Mouse (Mus musculus): ENCODE results near the gene Akt1s1. TPM values are rescaled to one million over a fixed set of nuclear protein-coding genes. Genes with fewer than 3 reads are reported as not detected.

Akt1s1 gene
- polyA plus RNA-seq (2014; fragmentation: Nextera tagmentation; extraction: Ambion mirVana), result 38.6 and 53.9 TPM in 2 replicates

DNA sequence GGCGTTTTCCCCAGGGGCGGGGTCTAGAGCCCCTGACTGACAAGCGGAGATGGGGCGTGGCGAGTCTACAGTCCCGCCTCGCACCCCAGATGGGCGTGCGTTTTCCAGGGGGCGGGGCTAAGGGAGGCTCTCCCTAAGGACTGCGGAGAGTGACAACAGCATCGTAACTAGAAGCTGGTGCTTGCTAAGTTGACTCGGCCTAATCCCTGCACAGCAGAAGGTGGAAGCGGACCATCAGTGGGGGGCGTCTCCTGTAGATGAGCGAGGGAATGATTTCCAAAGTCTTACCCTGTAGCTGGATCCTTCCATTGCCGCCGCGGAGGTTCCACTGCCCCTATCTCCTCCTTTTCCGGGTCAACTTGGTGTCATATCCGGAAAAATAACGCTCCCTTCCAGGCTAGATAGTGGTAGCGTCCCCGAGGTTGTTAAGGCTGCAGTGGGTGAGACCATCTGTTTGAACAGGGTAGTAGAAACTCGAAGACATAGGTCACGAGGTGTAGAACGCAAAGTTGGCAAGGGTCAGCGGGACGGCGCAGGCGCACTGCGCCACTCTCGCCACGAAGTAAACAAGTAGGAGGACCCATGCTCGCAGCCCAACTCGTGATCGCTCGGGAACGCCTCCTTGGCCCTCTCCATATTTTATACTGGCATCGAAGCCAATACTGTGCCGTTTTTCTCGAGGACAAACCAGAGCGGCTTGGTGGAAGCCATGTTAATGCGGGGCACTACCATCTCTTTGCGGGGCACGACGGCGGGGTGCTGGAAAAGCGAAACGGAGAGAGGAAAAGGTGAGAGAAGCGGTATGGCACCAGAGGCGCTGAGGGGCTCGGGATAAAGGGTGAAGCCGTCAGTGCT is at the start of gene Akt1s1, which contains the start of gene Tbc1d17:
Gene Akt1s1, plus strand, starts transcription at position 431 of the 855 bp plus-strand sequence.
Gene Tbc1d17, minus strand, starts transcription at position 519 of the 855 bp plus-strand sequence.
- peak within 1 kb of the TSS; percentile 96 for H3K4me2 ChIP-seq
- under 1% methylated on average over 54 of the region's 54 CpGs for WGBS (ENCODE audit: insufficient replicate concordance)

GRCm38 (mm10) chr7:44808927-44809326 is 39.9 kb upstream of the Akt1s1 start:
- Histone ChIP-seq H3K36me3 (ENCODE audit: control insufficient read depth, insufficient read depth, low read length) (peaks cover 4% of the 10 kb centered on the region; the same call in 1 of the 2 replicates), H3K9ac (ENCODE audit: low read depth, low read length) (no peak overlapping the region), H3K4me3 (ENCODE audit: low read depth, low read length) (no peak overlapping the region), H3K27ac (ENCODE audit: low read depth, low read length) (no peak overlapping the region), H3K4me1 (ENCODE audit: control insufficient read depth, insufficient read depth, low read length) (no peaks in the 10 kb centered on the region), H3K27me3 (ENCODE audit: control insufficient read depth, insufficient read depth, low read length) (no peaks in the 10 kb centered on the region), H3K4me2 (no peak overlapping the region), H3K9me3 (replicated peaks; ENCODE audit: control insufficient read depth, low read length) (no peaks in the 10 kb centered on the region)
- 74% methylated on average over 2 of the region's 2 CpGs for WGBS (ENCODE audit: insufficient replicate concordance)
- ATAC-seq (replicated peaks; ENCODE audit: insufficient number of reproducible peaks, low FRiP score, low TSS enrichment), result no peak

More for the DNA sequence above, at the start of gene Akt1s1, which contains the start of gene Tbc1d17:
- peak within 1 kb of the TSS; percentile 97 for H3K27ac ChIP-seq (ENCODE audit: low read depth, low read length)
- H3K27me3 ChIP-seq (ENCODE audit: control insufficient read depth, insufficient read depth, low read length), result no peaks in the 10 kb centered on the region
- H3K9me3 ChIP-seq (replicated peaks; ENCODE audit: control insufficient read depth, low read length), result no peaks in the 10 kb centered on the region
- peak; percentile 81 for ATAC-seq (replicated peaks; ENCODE audit: insufficient number of reproducible peaks, low FRiP score, low TSS enrichment)
- peaks cover 19% of the 10 kb centered on the region for H3K36me3 ChIP-seq (ENCODE audit: control insufficient read depth, insufficient read depth, low read length)
- H3K9ac ChIP-seq (ENCODE audit: low read depth, low read length), result peak within 1 kb of the TSS; percentile 93
- H3K4me1 ChIP-seq (ENCODE audit: control insufficient read depth, insufficient read depth, low read length), result peaks cover 17% of the 10 kb centered on the region
- peak within 1 kb of the TSS; percentile 87 for H3K4me3 ChIP-seq (ENCODE audit: low read depth, low read length)

DNA sequence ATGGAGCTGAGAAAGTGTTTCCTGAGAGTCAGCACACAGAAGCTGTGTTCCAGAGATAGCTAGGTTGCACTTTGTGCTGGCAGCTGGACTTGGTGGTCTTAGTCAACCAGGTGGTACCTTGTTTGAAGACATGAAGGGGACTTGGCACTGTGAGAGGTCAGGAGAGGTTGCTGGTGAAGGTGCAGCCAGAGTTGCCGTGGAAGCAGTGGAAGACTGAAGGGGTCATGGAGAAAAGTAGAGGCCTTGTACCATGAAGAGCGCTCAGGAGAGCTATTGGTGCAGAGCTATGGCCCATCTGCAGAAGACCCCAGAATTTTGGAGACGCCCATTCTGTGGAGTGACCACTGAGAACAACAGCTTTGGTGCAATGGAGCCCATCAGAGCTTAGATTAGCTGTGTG is 39.3 kb upstream of the Akt1s1 start:
- WGBS (ENCODE audit: insufficient replicate concordance), result 87% methylated on average over 3 of the region's 3 CpGs

DNA sequence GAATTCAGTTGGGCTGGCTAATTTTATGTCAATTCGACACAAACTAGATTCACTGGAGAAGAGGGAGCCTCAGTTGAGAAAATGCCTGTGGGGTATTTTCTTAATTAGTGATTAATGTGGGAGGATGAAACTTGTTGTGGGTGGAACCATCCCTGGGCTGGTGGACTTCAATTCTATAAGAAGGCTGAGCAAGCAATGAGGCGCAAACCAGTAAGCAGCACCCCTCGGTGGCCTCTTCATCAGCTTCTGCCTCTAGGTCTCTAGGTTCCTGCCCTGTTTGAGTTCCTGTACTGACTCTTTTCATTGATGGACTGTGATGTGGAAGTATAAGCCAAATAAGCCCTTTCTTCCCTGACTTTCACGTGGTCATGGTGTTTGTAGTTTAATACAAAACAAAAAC is 38.4 kb upstream of the Akt1s1 start:
- Histone ChIP-seq H3K9ac (ENCODE audit: low read depth, low read length) (no peak overlapping the region), H3K36me3 (ENCODE audit: control insufficient read depth, insufficient read depth, low read length) (peaks cover 6% of the 10 kb centered on the region; the same call in 1 of the 2 replicates), H3K4me2 (no peak overlapping the region), H3K4me1 (ENCODE audit: control insufficient read depth, insufficient read depth, low read length) (peaks cover 4% of the 10 kb centered on the region), H3K4me3 (ENCODE audit: low read depth, low read length) (no peak overlapping the region), H3K9me3 (replicated peaks; ENCODE audit: control insufficient read depth, low read length) (no peaks in the 10 kb centered on the region), H3K27me3 (ENCODE audit: control insufficient read depth, insufficient read depth, low read length) (no peaks in the 10 kb centered on the region), H3K27ac (ENCODE audit: low read depth, low read length) (no peak overlapping the region)
- 68% methylated on average over 4 of the region's 4 CpGs for WGBS (ENCODE audit: insufficient replicate concordance)
- no peak for ATAC-seq (replicated peaks; ENCODE audit: insufficient number of reproducible peaks, low FRiP score, low TSS enrichment)

More for the DNA sequence above, 39.3 kb upstream of the Akt1s1 start:
- ATAC-seq (replicated peaks; ENCODE audit: insufficient number of reproducible peaks, low FRiP score, low TSS enrichment), result no peak
- Histone ChIP-seq H3K4me2 (no peak overlapping the region), H3K4me1 (ENCODE audit: control insufficient read depth, insufficient read depth, low read length) (no peaks in the 10 kb centered on the region), H3K9me3 (replicated peaks; ENCODE audit: control insufficient read depth, low read length) (no peaks in the 10 kb centered on the region), H3K27ac (ENCODE audit: low read depth, low read length) (no peak overlapping the region), H3K36me3 (ENCODE audit: control insufficient read depth, insufficient read depth, low read length) (peaks cover 6% of the 10 kb centered on the region; the same call in 1 of the 2 replicates), H3K4me3 (ENCODE audit: low read depth, low read length) (no peak overlapping the region), H3K27me3 (ENCODE audit: control insufficient read depth, insufficient read depth, low read length) (no peaks in the 10 kb centered on the region), H3K9ac (ENCODE audit: low read depth, low read length) (no peak overlapping the region)

DNA sequence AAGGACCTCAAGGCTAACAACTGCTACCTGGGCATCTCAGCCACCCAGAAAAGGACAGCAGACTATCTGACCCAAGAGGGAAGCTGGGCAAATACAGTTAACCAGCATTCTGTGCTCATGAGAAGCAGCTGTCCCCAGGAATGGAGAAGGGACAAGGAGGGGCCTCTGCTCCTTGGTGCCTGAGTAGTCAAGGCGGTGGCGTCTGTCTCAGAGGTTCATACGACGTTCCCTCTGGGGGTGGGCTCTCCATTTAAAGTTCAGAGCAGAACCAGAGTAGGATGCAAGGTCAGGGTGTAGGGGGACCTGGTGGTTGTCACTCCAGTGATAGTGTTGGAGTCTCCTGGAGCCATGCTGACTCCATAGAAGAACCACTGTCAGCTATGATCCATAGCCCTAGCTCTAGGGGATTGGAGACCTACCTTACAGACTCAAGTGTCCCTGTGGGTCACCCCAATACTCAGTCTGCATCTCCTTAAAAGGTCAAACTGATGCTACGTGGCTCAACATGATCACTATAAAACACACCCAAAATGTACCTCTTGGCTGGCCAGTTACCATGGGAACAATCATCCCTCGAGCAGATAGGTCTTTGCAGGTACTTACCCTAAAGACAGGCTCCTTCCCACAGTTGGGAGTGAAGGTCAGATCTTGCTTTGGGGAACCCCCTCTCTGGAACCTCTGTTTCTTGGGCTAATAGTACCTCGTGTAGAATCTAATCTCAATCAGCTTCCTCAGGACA is 37.8 kb upstream of the Akt1s1 start:
- Histone ChIP-seq H3K4me1 (ENCODE audit: control insufficient read depth, insufficient read depth, low read length) (peaks cover 4% of the 10 kb centered on the region), H3K4me2 (no peak overlapping the region), H3K27ac (ENCODE audit: low read depth, low read length) (no peak overlapping the region), H3K9me3 (replicated peaks; ENCODE audit: control insufficient read depth, low read length) (no peaks in the 10 kb centered on the region), H3K27me3 (ENCODE audit: control insufficient read depth, insufficient read depth, low read length) (no peaks in the 10 kb centered on the region), H3K9ac (ENCODE audit: low read depth, low read length) (no peak overlapping the region), H3K4me3 (ENCODE audit: low read depth, low read length) (no peak overlapping the region), H3K36me3 (ENCODE audit: control insufficient read depth, insufficient read depth, low read length) (peaks cover 6% of the 10 kb centered on the region; the same call in 1 of the 2 replicates)
- WGBS (ENCODE audit: insufficient replicate concordance), result 81% methylated on average over 7 of the region's 7 CpGs
- ATAC-seq (replicated peaks; ENCODE audit: insufficient number of reproducible peaks, low FRiP score, low TSS enrichment), result no peak

GRCm38 (mm10) chr7:44812651-44813325 is 36.0 kb upstream of the Akt1s1 start:
- 87% methylated on average over 20 of the region's 20 CpGs for WGBS (ENCODE audit: insufficient replicate concordance)
- ATAC-seq (replicated peaks; ENCODE audit: insufficient number of reproducible peaks, low FRiP score, low TSS enrichment), result no peak

DNA sequence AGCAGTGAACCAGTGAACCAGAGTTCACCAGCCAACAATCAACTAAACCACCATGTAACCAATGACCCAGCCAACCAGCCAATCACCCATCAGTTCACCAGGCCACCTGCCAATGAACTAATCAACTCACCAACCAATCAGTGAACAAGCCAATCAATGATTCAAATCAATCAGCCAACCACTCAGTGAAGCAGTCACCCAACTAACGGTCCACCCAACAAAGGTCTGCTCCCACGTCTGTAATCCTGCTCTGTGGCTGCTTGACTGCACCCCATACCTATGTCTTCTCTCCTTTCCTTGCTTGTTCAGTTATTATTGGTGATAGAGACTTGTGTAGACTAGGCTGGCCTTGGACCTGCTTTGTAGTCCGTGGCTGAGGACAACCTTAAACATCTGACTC is 34.8 kb upstream of the Akt1s1 start:
- ATAC-seq (replicated peaks; ENCODE audit: insufficient number of reproducible peaks, low FRiP score, low TSS enrichment), result no peak
- Histone ChIP-seq H3K36me3 (ENCODE audit: control insufficient read depth, insufficient read depth, low read length) (peaks cover 6% of the 10 kb centered on the region; the same call in 1 of the 2 replicates), H3K9ac (ENCODE audit: low read depth, low read length) (no peak overlapping the region), H3K9me3 (replicated peaks; ENCODE audit: control insufficient read depth, low read length) (no peaks in the 10 kb centered on the region), H3K4me2 (no peak overlapping the region), H3K4me1 (ENCODE audit: control insufficient read depth, insufficient read depth, low read length) (peaks cover 19% of the 10 kb centered on the region), H3K27me3 (ENCODE audit: control insufficient read depth, insufficient read depth, low read length) (no peaks in the 10 kb centered on the region), H3K27ac (ENCODE audit: low read depth, low read length) (no peak overlapping the region), H3K4me3 (ENCODE audit: low read depth, low read length) (no peak overlapping the region)
- WGBS (ENCODE audit: insufficient replicate concordance), result 89% methylated on average over 3 of the region's 3 CpGs

More at GRCm38 (mm10) chr7:44812651-44813325, 36.0 kb upstream of the Akt1s1 start:
- Histone ChIP-seq H3K27ac (ENCODE audit: low read depth, low read length) (no peak overlapping the region), H3K27me3 (ENCODE audit: control insufficient read depth, insufficient read depth, low read length) (no peaks in the 10 kb centered on the region), H3K36me3 (ENCODE audit: control insufficient read depth, insufficient read depth, low read length) (peaks cover 6% of the 10 kb centered on the region; the same call in 1 of the 2 replicates), H3K4me3 (ENCODE audit: low read depth, low read length) (no peak overlapping the region), H3K9me3 (replicated peaks; ENCODE audit: control insufficient read depth, low read length) (no peaks in the 10 kb centered on the region), H3K4me2 (no peak overlapping the region), H3K4me1 (ENCODE audit: control insufficient read depth, insufficient read depth, low read length) (peaks cover 10% of the 10 kb centered on the region), H3K9ac (ENCODE audit: low read depth, low read length) (no peak overlapping the region)

- H3K4me3 ChIP-seq (ENCODE audit: low read depth, low read length), result no peak overlapping the region
- no peaks in the 10 kb centered on the region for H3K9me3 ChIP-seq (replicated peaks; ENCODE audit: control insufficient read depth, low read length)
- H3K27me3 ChIP-seq (ENCODE audit: control insufficient read depth, insufficient read depth, low read length), result no peaks in the 10 kb centered on the region
- no peak for ATAC-seq (replicated peaks; ENCODE audit: insufficient number of reproducible peaks, low FRiP score, low TSS enrichment)
- no peak overlapping the region for H3K27ac ChIP-seq (ENCODE audit: low read depth, low read length)
- peaks cover 23% of the 10 kb centered on the region for H3K4me1 ChIP-seq (ENCODE audit: control insufficient read depth, insufficient read depth, low read length)
- peaks cover 6% of the 10 kb centered on the region; the same call in 1 of the 2 replicates for H3K36me3 ChIP-seq (ENCODE audit: control insufficient read depth, insufficient read depth, low read length)
- 90% methylated on average over 4 of the region's 4 CpGs for WGBS (ENCODE audit: insufficient replicate concordance)
- no peak overlapping the region for H3K9ac ChIP-seq (ENCODE audit: low read depth, low read length)
- H3K4me2 ChIP-seq, result peak overlapping the region; percentile 97
These were observed 34.4 kb upstream of the Akt1s1 start for GRCm38 (mm10) chr7:44814423-44814822.

All from heart, embryonic 11.5 days (tissue).